Mouse (Mus musculus) embryonic fibroblast, embryonic 13.5 days (primary cell): Measurements from ENCODE around the gene Plxna1. TPM values are rescaled to one million over a fixed set of nuclear protein-coding genes. Genes with fewer than 3 reads are reported as not detected.

Source experiments
- H3K27ac ChIP-seq: 2 replicates; pipeline ENCODE4 v1.5.1; 2012; ENCODE audit warnings: low read length, control low read depth, inconsistent platforms; ENCODE audit not compliant: insufficient read depth
- H3K4me1 ChIP-seq: 2 replicates; pipeline ENCODE4 v1.6.1; 2011; ENCODE audit warnings: low read length; ENCODE audit not compliant: control insufficient read depth, insufficient read depth
- H3K4me3 ChIP-seq: 2 replicates; pipeline ENCODE4 v1.5.1; 2011; ENCODE audit warnings: mild to moderate bottlenecking, control low read depth, low read length; ENCODE audit not compliant: insufficient read depth
- CTCF ChIP-seq: IDR thresholded peaks from 2 replicates; pipeline ENCODE4 v1.5.1; 2011; ENCODE audit warnings: mild to moderate bottlenecking, control low read depth, low read length, moderate library complexity, borderline replicate concordance; ENCODE audit not compliant: insufficient read depth
- POLR2A ChIP-seq: IDR thresholded peaks from 2 replicates; pipeline ENCODE4 v1.6.1; 2011; ENCODE audit warnings: low read depth, mild to moderate bottlenecking, control low read depth, low read length, moderate library complexity
- polyA plus RNA-seq: library from polyadenylated mRNA; stranded (reverse); fragments of >200 nt; gene quantifications from 2 replicates; pipeline ENCODE4 v1.2.4, GENCODE M21; 2011; ENCODE audit warnings: low read depth; ENCODE audit not compliant: missing spikeins, insufficient read length

Plxna1 gene
- polyA plus RNA-seq, 1 experiment, result 161 TPM

DNA sequence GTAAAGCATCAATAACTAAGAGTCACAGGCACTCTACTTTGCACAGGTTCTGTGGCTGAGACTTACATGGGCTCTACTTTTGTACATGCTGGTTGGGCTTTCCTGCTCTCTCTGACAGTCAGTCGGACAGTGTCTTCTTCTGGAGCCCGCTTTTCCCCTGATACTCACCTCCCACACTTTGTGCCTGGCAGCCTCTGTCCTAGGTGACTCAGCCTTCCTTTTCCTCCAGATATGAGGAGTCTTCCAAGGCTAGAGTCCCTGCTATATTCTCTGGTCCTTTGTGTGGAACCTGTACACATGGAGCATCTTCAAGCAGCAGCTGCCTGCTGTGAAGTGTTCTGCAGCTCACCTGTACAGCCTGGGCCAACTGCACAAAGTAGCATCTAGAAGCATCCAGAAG lies 31.4 kb upstream of the Plxna1 start:
- H3K4me3 ChIP-seq, result no peak overlapping the region
- H3K4me1 ChIP-seq, result no peaks in the 10 kb centered on the region
- no peak overlapping the region for H3K27ac ChIP-seq
- TF ChIP-seq CTCF (no peak), POLR2A (no peak)

DNA sequence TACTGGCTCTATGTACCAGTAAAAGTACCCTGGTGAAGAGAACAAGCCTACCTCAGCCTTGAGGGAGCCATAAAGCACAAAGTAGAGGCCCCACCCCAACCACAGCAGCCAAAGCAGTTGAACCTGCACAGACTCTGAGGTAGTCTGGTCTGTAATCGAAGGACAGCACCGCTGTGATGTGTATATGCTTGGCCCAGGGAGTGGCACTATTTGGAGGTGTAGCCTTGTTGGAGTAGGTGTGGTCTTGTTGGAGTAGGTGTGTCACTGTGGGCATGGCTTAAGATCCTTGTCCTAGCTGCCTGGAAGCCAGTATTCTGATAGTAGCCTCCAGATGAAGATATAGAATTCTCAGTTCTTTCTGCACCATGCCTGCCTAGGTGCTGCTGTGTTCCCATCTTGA lies 29.8 kb upstream of the Plxna1 start:
- Histone ChIP-seq H3K4me1 (no peaks in the 10 kb centered on the region), H3K4me3 (no peak overlapping the region), H3K27ac (no peak overlapping the region)
- TF ChIP-seq POLR2A (no peak), CTCF (no peak)

DNA sequence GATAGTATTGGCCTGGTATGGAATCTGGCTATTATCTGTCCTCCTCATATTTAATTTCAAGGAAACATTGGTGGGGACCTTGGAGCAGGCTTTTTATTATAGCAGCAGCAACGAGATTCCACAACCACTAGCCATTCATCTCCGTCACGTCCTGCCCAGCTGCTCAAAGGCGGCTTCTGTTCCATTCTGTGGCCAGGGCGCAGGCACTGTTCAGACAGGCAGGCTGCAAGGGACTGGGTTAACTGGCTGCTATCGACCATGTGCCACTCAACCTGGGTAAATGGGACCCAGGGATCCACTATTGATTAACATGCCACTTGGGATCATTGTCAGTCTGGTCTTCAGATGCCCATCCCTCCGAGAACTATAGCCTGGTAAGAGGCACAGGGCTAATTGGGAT lies 27.4 kb upstream of the Plxna1 start:
- Histone ChIP-seq H3K27ac (no peak overlapping the region), H3K4me3 (no peak overlapping the region), H3K4me1 (no peaks in the 10 kb centered on the region)
- no peak for TF ChIP-seq CTCF
- TF ChIP-seq POLR2A, result no peak

DNA sequence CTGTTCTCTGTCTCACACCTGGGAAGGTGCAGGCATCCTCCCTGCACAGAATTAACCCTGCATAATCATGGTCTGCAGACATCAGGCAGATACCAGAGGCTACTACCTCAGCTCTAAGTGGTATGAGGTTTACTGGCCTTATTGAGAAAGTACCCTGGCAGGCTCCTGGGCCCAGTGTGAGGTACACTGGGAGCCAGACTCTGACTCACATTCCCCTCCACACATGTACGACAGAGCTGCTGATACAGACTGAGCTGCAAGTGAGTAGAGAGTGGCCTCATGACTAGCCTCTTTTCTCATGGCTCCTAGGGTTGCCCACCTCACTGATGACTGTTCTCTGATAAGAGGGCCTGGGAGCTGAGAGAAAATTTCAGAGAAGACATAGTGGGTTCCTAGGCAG lies 24.5 kb upstream of the Plxna1 start:
- TF ChIP-seq CTCF (no peak), POLR2A (no peak)
- H3K4me1 ChIP-seq, result no peaks in the 10 kb centered on the region
- H3K27ac ChIP-seq, result no peak overlapping the region
- H3K4me3 ChIP-seq, result no peak overlapping the region

GRCm38 (mm10) chr6:89384699-89385098 lies 22.3 kb upstream of the Plxna1 start:
- no peak overlapping the region for H3K27ac ChIP-seq
- TF ChIP-seq CTCF (no peak), POLR2A (no peak)

DNA sequence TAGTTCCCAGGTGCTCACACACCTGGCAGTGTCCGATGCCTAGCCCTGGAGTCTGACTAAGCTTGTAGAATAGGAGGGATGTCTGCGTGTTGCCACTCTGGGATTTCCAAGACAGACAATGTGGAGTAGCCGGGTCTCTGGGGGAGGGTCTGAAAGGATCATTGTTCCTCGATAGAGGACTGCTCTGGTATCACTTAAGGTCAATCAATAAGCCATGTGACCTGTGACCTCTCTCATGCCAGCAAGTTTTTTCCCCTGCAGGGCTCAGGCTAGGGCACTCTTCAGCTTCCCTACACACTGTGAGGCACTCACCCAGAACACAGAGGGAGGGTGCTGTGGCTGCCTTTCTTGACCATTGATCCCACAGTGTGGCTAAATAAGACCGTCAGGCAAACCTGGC lies 19.4 kb upstream of the Plxna1 start:
- TF ChIP-seq CTCF, result no peak
- TF ChIP-seq POLR2A, result no peak
- Histone ChIP-seq H3K4me3 (no peak overlapping the region), H3K27ac (no peak overlapping the region), H3K4me1 (no peaks in the 10 kb centered on the region)

More at GRCm38 (mm10) chr6:89384699-89385098, 22.3 kb upstream of the Plxna1 start:
- Histone ChIP-seq H3K4me3 (no peak overlapping the region), H3K4me1 (no peaks in the 10 kb centered on the region)

DNA sequence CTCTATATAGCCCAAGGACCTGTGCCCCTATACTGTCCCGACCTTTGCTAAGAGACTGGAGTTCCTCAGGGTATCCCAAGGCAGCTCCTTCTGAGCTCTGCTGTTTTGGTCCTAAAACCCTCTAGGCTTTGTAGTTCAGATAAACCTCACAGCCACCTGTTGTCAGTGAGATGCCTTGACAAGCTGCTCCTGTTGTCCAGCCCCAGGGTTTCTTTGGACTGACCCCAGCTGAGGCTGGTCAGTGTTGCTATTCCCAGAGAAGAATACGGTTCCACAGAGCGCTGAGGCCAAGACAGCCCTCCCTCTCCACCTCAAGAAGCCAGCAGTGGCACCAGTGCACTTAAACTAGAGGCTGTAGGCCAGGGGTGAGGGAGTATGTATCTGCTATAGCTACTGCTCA lies 18.8 kb upstream of the Plxna1 start:
- Histone ChIP-seq H3K4me1 (no peaks in the 10 kb centered on the region), H3K27ac (no peak overlapping the region)
- no peak for TF ChIP-seq POLR2A
- no peak for TF ChIP-seq CTCF

DNA sequence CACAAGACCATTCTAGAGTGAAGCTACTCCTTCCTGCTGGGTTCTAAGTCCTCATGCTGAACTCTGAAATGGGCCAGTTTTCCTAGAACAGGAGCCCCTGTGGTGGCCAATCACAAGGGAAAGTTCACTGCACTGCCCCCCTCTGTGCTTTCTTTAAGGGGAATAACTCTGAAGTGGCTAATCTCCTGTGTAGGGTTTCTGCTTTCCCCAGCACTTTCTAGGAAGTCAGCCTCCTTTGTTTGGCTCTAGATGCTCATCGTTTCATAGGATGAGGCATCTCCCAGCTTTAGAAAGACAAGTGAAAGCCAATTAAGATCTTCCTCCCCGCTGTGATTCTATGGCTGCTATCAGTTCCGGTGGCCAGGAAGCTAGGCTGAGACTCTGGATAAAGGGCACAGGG lies 18.3 kb upstream of the Plxna1 start:
- no peak overlapping the region for H3K27ac ChIP-seq
- no peaks in the 10 kb centered on the region for H3K4me1 ChIP-seq
- TF ChIP-seq POLR2A, result no peak
- TF ChIP-seq CTCF, result no peak
- no peak overlapping the region for H3K4me3 ChIP-seq

More for the DNA sequence above, 18.8 kb upstream of the Plxna1 start:
- H3K4me3 ChIP-seq, result no peak overlapping the region

DNA sequence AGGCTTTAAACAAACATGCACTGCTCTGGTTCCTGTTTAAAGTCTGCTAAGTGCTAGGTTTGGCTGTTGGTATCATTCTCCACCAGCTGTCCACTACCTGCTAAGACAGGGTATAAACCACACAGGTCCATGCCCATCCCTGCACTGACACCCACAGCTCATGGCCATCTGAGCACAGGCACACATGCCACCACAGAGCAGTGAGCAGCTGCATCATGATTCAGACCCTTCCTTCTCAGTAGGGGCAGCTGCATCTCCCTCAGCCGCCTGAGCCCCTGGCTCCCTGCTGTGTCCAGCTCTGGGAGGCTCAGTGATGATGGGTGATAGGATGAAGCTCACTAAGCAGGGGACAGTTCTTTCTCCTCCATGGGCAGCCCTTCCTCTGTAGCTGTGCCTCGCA lies 15.8 kb upstream of the Plxna1 start:
- no peaks in the 10 kb centered on the region for H3K4me1 ChIP-seq
- H3K4me3 ChIP-seq, result no peak overlapping the region
- H3K27ac ChIP-seq, result no peak overlapping the region
- TF ChIP-seq CTCF (no peak), POLR2A (no peak)

- H3K4me1 ChIP-seq, result peaks cover 3% of the 10 kb centered on the region; the same call in 1 of the 2 replicates
- TF ChIP-seq POLR2A, result no peak
- no peak for TF ChIP-seq CTCF
Measured at GRCm38 (mm10) chr6:89368812-89369211, 6.4 kb upstream of the Plxna1 start.

GRCm38 (mm10) chr6:89364342-89364741 lies 1.9 kb upstream of the Plxna1 start:
- H3K27ac ChIP-seq, result no peak overlapping the region
- TF ChIP-seq CTCF, result no peak
- TF ChIP-seq POLR2A, result no peak
- no peak overlapping the region for H3K4me3 ChIP-seq
- peaks cover 9% of the 10 kb centered on the region; the same call in 1 of the 2 replicates for H3K4me1 ChIP-seq

More at GRCm38 (mm10) chr6:89368812-89369211, 6.4 kb upstream of the Plxna1 start:
- Histone ChIP-seq H3K27ac (no peak overlapping the region), H3K4me3 (no peak overlapping the region)
